Mouse (Mus musculus) lung, embryonic 16.5 days (tissue): ENCODE data around the gene Sec24d. TPM values are rescaled to one million over a fixed set of nuclear protein-coding genes. Genes with fewer than 3 reads are reported as not detected.
A peak's percentile ranks its signal among the peaks of the same experiment; 100 is the strongest.

Experiments
- ATAC-seq: fragments of 200-750 bp; cut with Nextera tagmentation; 2 replicates; pipeline ENCODE4 v1.8.0; 2017; ENCODE audit warnings: low read depth, mild to moderate bottlenecking, moderate library complexity
- H3K27ac ChIP-seq: fragments of 300-500 bp; sonication (generic); 2 replicates; pipeline ENCODE4 v1.5.1; 2014; ENCODE audit warnings: mild to moderate bottlenecking, control low read depth, low read length
- H3K27me3 ChIP-seq: fragments of 300-500 bp; sonication (generic); 2 replicates; pipeline ENCODE4 v1.6.1; 2014; ENCODE audit warnings: low read depth, low read length, mixed read lengths; ENCODE audit not compliant: control insufficient read depth, insufficient read depth
- H3K36me3 ChIP-seq: fragments of 300-500 bp; sonication (generic); 2 replicates; pipeline ENCODE4 v1.6.1; 2014; ENCODE audit warnings: low read length; ENCODE audit not compliant: control insufficient read depth, insufficient read depth
- H3K4me1 ChIP-seq: fragments of 300-500 bp; sonication (generic); replicated peaks from 2 replicates; pipeline ENCODE4 v1.6.1; 2014; ENCODE audit warnings: low read length, mixed read lengths; ENCODE audit not compliant: control insufficient read depth, insufficient read depth
- H3K4me2 ChIP-seq: fragments of 300-500 bp; sonication (generic); 2 replicates; pipeline ENCODE4 v1.6.1; 2014; ENCODE audit warnings: low read depth, low read length, control low read depth
- H3K4me3 ChIP-seq: fragments of 300-500 bp; sonication (generic); 2 replicates; pipeline ENCODE4 v1.5.1; 2014; ENCODE audit warnings: mild to moderate bottlenecking, low read length, control low read depth
- H3K9ac ChIP-seq: fragments of 300-500 bp; sonication (generic); 2 replicates; pipeline ENCODE4 v1.6.1; 2014; ENCODE audit warnings: low read length, control low read depth
- H3K9me3 ChIP-seq: fragments of 300-500 bp; sonication (generic); 2 replicates; pipeline ENCODE4 v1.6.1; 2016; ENCODE audit warnings: low read length; ENCODE audit not compliant: control insufficient read depth
- WGBS: fragments of 180-500 bp; shearing (Covaris S2); extraction: QIAGEN DNeasy Blood & Tissue Kit; methylation state at CpG from one replicate; pipeline ENCODE4 v1.1.7; 2014; 5-methylcytosine and 5-hydroxymethylcytosine counted together
- polyA plus RNA-seq: library from polyadenylated mRNA; unstranded; fragments of >200 nt; fragmentation: Nextera tagmentation; extraction: Ambion mirVana; gene quantifications from 2 replicates; pipeline ENCODE4 v1.2.1, GENCODE M21; 2015

Sec24d gene
- polyA plus RNA-seq: 66.1 and 73.7 TPM in 2 replicates

- ATAC-seq: peak; percentile 91
- Histone ChIP-seq H3K27me3 (no peaks in the 10 kb centered on the region), H3K9me3 (no peaks in the 10 kb centered on the region), H3K4me2 (peak within 1 kb of the TSS; percentile 61), H3K9ac (peak within 1 kb of the TSS; percentile 83), H3K36me3 (peaks cover 17% of the 10 kb centered on the region), H3K4me3 (peak within 1 kb of the TSS; percentile 73), H3K4me1 (0 out of 2 replicates have a peak, but pooled peaks cover 4% of the 10 kb centered on the region), H3K27ac (peak within 1 kb of the TSS; percentile 74)
- whole genome bisulfite sequencing: 2% methylated on average over 56 of the region's 68 CpGs
Measured at GRCm38 (mm10) chr3:123266753-123267651, at the start of gene Sec24d. Gene Sec24d, plus strand, starts transcription at chr3:123267455.

- H3K9ac ChIP-seq: no peak overlapping the region
- no peak overlapping the region for H3K4me3 ChIP-seq
- H3K4me1 ChIP-seq: no peaks in the 10 kb centered on the region
- no peak overlapping the region for H3K4me2 ChIP-seq
- H3K9me3 ChIP-seq: no peaks in the 10 kb centered on the region
- ATAC-seq: no peak
- no peaks in the 10 kb centered on the region for H3K36me3 ChIP-seq
- no peaks in the 10 kb centered on the region for H3K27me3 ChIP-seq
- whole genome bisulfite sequencing: 55% methylated on average over 6 of the region's 6 CpGs
- no peak overlapping the region for H3K27ac ChIP-seq
Measured at GRCm38 (mm10) chr3:123218646-123219045, 48.6 kb upstream of the Sec24d start.

- Histone ChIP-seq H3K36me3 (no peaks in the 10 kb centered on the region), H3K4me3 (no peak overlapping the region), H3K27me3 (no peaks in the 10 kb centered on the region), H3K9ac (no peak overlapping the region), H3K27ac (no peak overlapping the region), H3K4me1 (no peaks in the 10 kb centered on the region), H3K4me2 (no peak overlapping the region), H3K9me3 (no peaks in the 10 kb centered on the region)
- no peak for ATAC-seq
- WGBS: 85% methylated on average over 3 of the region's 3 CpGs
Measured at GRCm38 (mm10) chr3:123227276-123227675, 40.0 kb upstream of the Sec24d start.

DNA sequence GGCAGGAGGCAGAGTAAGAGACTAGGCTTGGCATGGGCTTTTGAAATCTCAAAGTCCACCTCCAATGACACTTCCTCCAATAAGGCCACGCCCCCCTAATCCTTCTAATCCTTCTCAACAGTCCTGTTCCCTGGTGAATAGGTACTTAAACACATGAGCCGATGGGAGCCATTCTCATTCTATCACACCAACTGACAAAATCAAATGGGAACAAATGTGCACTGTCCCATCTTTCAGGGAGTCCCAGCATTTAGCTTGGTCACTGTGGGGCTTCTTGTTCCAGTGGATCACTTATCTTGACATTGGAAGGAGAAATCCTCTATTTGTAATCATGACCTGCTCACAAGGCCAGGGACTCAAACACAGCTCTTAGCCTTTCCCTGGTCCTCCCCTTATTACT lies 35.6 kb upstream of the Sec24d start:
- H3K36me3 ChIP-seq: no peaks in the 10 kb centered on the region
- H3K9me3 ChIP-seq: no peaks in the 10 kb centered on the region
- no peak overlapping the region for H3K4me3 ChIP-seq
- peaks cover 8% of the 10 kb centered on the region; the same call in 1 of the 2 replicates for H3K27me3 ChIP-seq
- H3K9ac ChIP-seq: no peak overlapping the region
- no peak overlapping the region for H3K27ac ChIP-seq
- no peak overlapping the region for H3K4me2 ChIP-seq
- ATAC-seq: no peak
- WGBS: 91% methylated on average over 2 of the region's 2 CpGs
- H3K4me1 ChIP-seq: peaks cover 3% of the 10 kb centered on the region; the same call in 1 of the 2 replicates

DNA sequence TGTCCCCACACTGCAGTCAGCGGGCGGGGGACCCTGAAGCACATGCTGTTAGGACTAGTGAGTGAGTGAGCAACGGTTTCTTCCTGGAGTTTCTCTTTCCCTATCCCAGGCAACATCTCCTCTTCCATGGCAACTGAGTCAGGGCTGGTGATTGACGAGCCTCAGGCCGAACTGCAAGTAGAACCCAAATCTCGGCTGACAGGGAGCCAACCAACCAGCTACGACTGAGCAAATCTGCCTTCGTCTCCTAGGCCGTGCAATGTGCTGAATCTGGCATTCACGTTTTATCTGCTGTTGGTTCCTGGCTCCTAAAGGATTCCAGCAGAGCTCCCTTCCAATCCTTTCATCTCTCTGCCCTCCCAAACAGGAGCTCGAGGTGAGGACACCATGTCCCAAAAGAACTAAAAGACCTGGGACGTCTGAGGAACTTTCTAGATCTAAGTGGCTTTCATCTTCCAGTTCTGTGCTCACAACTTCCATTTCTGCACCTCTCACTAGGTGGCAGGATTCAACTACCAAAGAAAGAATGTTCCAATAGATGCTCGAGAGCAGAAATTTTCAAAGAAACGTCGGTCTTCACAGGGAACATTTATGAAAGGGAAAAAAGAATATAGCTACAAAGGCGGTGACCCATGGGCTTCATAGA lies 32.9 kb upstream of the Sec24d start:
- no peak overlapping the region for H3K4me3 ChIP-seq
- H3K4me1 ChIP-seq: peaks cover 6% of the 10 kb centered on the region; the same call in 1 of the 2 replicates
- peak overlapping the region; percentile 8; the same call in 1 of the 2 replicates for H3K4me2 ChIP-seq
- H3K27ac ChIP-seq: no peak overlapping the region
- H3K9ac ChIP-seq: no peak overlapping the region
- H3K9me3 ChIP-seq: no peaks in the 10 kb centered on the region
- 0 out of 2 replicates have a peak, but pooled peaks have one; percentile 23 for ATAC-seq
- H3K27me3 ChIP-seq: peaks cover 8% of the 10 kb centered on the region; the same call in 1 of the 2 replicates
- WGBS: 37% methylated on average over 16 of the region's 16 CpGs
- no peaks in the 10 kb centered on the region for H3K36me3 ChIP-seq

- Histone ChIP-seq H3K9me3 (no peaks in the 10 kb centered on the region), H3K27ac (no peak overlapping the region), H3K36me3 (no peaks in the 10 kb centered on the region), H3K27me3 (peaks cover 8% of the 10 kb centered on the region; the same call in 1 of the 2 replicates), H3K4me1 (peaks cover 6% of the 10 kb centered on the region; the same call in 1 of the 2 replicates), H3K9ac (peak overlapping the region; percentile 61), H3K4me2 (peak overlapping the region; percentile 69), H3K4me3 (peak overlapping the region; percentile 54)
- no peak for ATAC-seq
- WGBS: 33% methylated on average over 7 of the region's 7 CpGs
Measured at GRCm38 (mm10) chr3:123235495-123235894, 31.8 kb upstream of the Sec24d start.

DNA sequence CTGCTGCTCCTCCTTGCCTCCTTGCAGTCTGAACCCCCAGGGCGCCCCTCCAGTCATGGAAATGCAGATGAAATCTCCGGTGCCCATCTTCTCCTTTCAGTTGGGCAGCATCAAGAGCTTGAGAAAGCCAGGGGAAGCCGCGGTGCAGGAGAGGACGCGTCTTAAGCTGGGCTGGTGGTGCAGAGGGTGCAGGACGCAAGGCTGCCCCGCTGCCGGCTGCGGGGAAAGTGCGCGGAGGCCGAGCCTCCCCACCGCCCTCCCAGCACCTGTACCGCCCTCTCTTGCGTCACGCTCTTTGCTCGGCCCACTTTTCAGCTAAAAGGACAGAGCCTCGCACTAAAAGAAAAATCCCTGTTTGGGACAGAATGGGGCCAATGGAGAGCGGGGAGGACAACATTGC lies 31.3 kb upstream of the Sec24d start, which contains the start of gene Synpo2:
Gene Synpo2, minus strand, starts transcription at position 229 of the 400 bp plus-strand sequence.
- Histone ChIP-seq H3K27ac (no peak within 1 kb of the TSS), H3K9me3 (no peaks in the 10 kb centered on the region), H3K4me1 (peaks cover 6% of the 10 kb centered on the region; the same call in 1 of the 2 replicates), H3K27me3 (peaks cover 8% of the 10 kb centered on the region; the same call in 1 of the 2 replicates), H3K4me2 (peak within 1 kb of the TSS; percentile 69), H3K36me3 (no peaks in the 10 kb centered on the region), H3K4me3 (peak within 1 kb of the TSS; percentile 54), H3K9ac (peak within 1 kb of the TSS; percentile 61)
- WGBS: under 1% methylated on average over 20 of the region's 20 CpGs
- peak; percentile 84 for ATAC-seq

DNA sequence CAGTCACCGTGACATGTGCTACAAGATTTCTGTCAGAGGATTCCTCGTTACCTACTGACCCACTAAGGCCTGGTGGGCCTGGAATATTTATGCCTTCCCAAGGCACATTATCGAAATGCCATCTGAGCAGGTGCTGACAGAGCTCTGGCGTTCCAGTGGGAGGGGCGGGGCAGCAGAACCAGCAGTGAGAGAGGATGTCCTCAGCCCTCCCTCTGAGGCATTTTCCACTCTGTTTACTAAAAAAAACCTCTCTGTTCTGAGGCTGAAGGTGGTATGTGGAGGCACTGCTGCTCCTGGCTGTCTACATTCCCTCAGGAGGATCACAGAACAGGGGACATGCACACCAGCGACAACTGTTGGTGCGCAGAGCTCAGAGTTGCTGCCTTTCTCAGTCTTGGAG lies 30.2 kb upstream of the Sec24d start:
- H3K4me2 ChIP-seq: peak overlapping the region; percentile 1; the same call in 1 of the 2 replicates
- no peaks in the 10 kb centered on the region for H3K9me3 ChIP-seq
- H3K4me3 ChIP-seq: no peak overlapping the region
- H3K4me1 ChIP-seq: peaks cover 6% of the 10 kb centered on the region; the same call in 1 of the 2 replicates
- no peaks in the 10 kb centered on the region for H3K36me3 ChIP-seq
- peaks cover 8% of the 10 kb centered on the region; the same call in 1 of the 2 replicates for H3K27me3 ChIP-seq
- ATAC-seq: no peak
- H3K27ac ChIP-seq: no peak overlapping the region
- no peak overlapping the region for H3K9ac ChIP-seq
- WGBS: 24% methylated on average over 7 of the region's 7 CpGs

- Histone ChIP-seq H3K27ac (no peak overlapping the region), H3K9ac (no peak overlapping the region), H3K4me3 (no peak overlapping the region), H3K27me3 (peaks cover 8% of the 10 kb centered on the region; the same call in 1 of the 2 replicates), H3K4me1 (peaks cover 6% of the 10 kb centered on the region; the same call in 1 of the 2 replicates), H3K36me3 (no peaks in the 10 kb centered on the region), H3K4me2 (no peak overlapping the region), H3K9me3 (no peaks in the 10 kb centered on the region)
- no peak for ATAC-seq
Measured at GRCm38 (mm10) chr3:123237446-123237845, 29.8 kb upstream of the Sec24d start.
